Comparison of ENCODE assay signal across 10 mouse cellular contexts in genomic region chr10:87094249-87094648, GRCm38 (mm10). TPM values are rescaled to one million over a fixed set of nuclear protein-coding genes. Genes with fewer than 3 reads are reported as not detected.
DNase-seq lines count a peak whose midpoint lies in the region; ATAC-seq and TF ChIP-seq lines count a peak whose summit lies in the region.
"Had no signal": no experiment of that assay in that cellular context is flagged by ENCODE, and none has a peak within 500 bp of the region (broad histone marks: within the 10 kb centered on the region; RNA-seq: fewer than 3 reads in every experiment).

No protein-coding gene starts in this region.

- H3K4me3 ChIP-seq in heart, adult 2 months: no peak overlapping the region
- H3K4me3 ChIP-seq in heart, embryonic 10.5 days: no peak overlapping the region
- no peak overlapping the region for H3K4me3 ChIP-seq in neural tube, embryonic 12.5 days
- no peak overlapping the region for H3K4me3 ChIP-seq in embryonic facial prominence, embryonic 14.5 days (ENCODE audit: low read depth, low read length)
- no peak overlapping the region for H3K4me3 ChIP-seq in limb, embryonic 14.5 days (replicated peaks; ENCODE audit: low read length)
- H3K4me3 ChIP-seq: megakaryocyte, embryonic 14.5 days had no signal

- no peaks in the 10 kb centered on the region for H3K4me1 ChIP-seq in heart, adult 2 months (ENCODE audit: control insufficient read depth, insufficient read depth, low read length)
- no peaks in the 10 kb centered on the region for H3K4me1 ChIP-seq in heart, embryonic 10.5 days
- H3K4me1 ChIP-seq in neural tube, embryonic 12.5 days: peaks cover 5% of the 10 kb centered on the region; the same call in 1 of the 2 replicates
- H3K4me1 ChIP-seq in embryonic facial prominence, embryonic 14.5 days (ENCODE audit: control insufficient read depth, insufficient read depth, low read length): peaks cover 3% of the 10 kb centered on the region; the same call in 1 of the 2 replicates
- H3K4me1 ChIP-seq in limb, embryonic 14.5 days (ENCODE audit: control insufficient read depth, insufficient read depth, low read length): no peaks in the 10 kb centered on the region
- H3K4me1 ChIP-seq: megakaryocyte, embryonic 14.5 days had no signal

- H3K79me2 ChIP-seq in heart, adult 2 months (replicated peaks; ENCODE audit: control insufficient read depth, insufficient read depth, low read length): no peaks in the 10 kb centered on the region

- H3K27ac ChIP-seq in heart, adult 2 months: no peak overlapping the region
- H3K27ac ChIP-seq in heart, embryonic 10.5 days: no peak overlapping the region
- no peak overlapping the region for H3K27ac ChIP-seq in neural tube, embryonic 12.5 days
- H3K27ac ChIP-seq in embryonic facial prominence, embryonic 14.5 days (replicated peaks; ENCODE audit: low read depth, low read length): no peak overlapping the region
- H3K27ac ChIP-seq in limb, embryonic 14.5 days (replicated peaks; ENCODE audit: low read depth, low read length): no peak overlapping the region

- TF ChIP-seq EP300 in heart, adult 2 months (IDR thresholded peaks at IDR 0.05; ENCODE audit: insufficient read depth, low read depth, low read length): no peak

- intact Hi-C loops in heart, adult 2 months (cut with DNase I): loop anchor here (10.0 kb wide), 1 partner anchor 411 kb away; no protein-coding TSS in a partner anchor

- ATAC-seq in neural tube, embryonic 12.5 days (ENCODE audit: low FRiP score, low read depth): peak; percentile 50; the same call in 1 of the 2 replicates
- ATAC-seq in embryonic facial prominence, embryonic 14.5 days (ENCODE audit: low read depth): peak; percentile 72
- no peak for ATAC-seq in limb, embryonic 14.5 days (ENCODE audit: low FRiP score, low read depth)

- DNase-seq in heart, adult 2 months: peak in 1 of 2 experiments; percentile 4
- DNase-seq in heart, embryonic 10.5 days (ENCODE audit: low spot score): no peak
- DNase-seq in neural tube, embryonic 10.5 days (ENCODE audit: extremely low spot score, low spot score): no peak
- DNase-seq in embryonic facial prominence, embryonic 14.5 days (ENCODE audit: low spot score): peak; percentile 57
- DNase-seq in limb, embryonic 14.5 days (ENCODE audit: low spot score): peak; percentile 7
- peak; percentile 59 for DNase-seq in thymus, postnatal 0 days (ENCODE audit: low spot score)
- no peak for DNase-seq in gastrocnemius, adult 18-20 months (ENCODE audit: low spot score)

- no peak overlapping the region for H3K4me2 ChIP-seq in neural tube, embryonic 12.5 days (replicated peaks)
- H3K4me2 ChIP-seq in embryonic facial prominence, embryonic 14.5 days (ENCODE audit: low read depth, low read length): no peak overlapping the region
- H3K4me2 ChIP-seq in limb, embryonic 14.5 days (replicated peaks; ENCODE audit: low read depth, low read length, severe bottlenecking): no peak overlapping the region

- no peaks in the 10 kb centered on the region for H3K27me3 ChIP-seq in heart, adult 2 months (ENCODE audit: control insufficient read depth, insufficient read depth, low read length)
- no peaks in the 10 kb centered on the region for H3K27me3 ChIP-seq in heart, embryonic 10.5 days (ENCODE audit: insufficient read depth, poor library complexity, severe bottlenecking)
- no peaks in the 10 kb centered on the region for H3K27me3 ChIP-seq in neural tube, embryonic 12.5 days (replicated peaks)
- no peaks in the 10 kb centered on the region for H3K27me3 ChIP-seq in embryonic facial prominence, embryonic 14.5 days (replicated peaks; ENCODE audit: control insufficient read depth, insufficient read depth, low read length)
- no peaks in the 10 kb centered on the region for H3K27me3 ChIP-seq in limb, embryonic 14.5 days (ENCODE audit: control insufficient read depth, insufficient read depth, low read length)
- H3K27me3 ChIP-seq: megakaryocyte, embryonic 14.5 days had no signal

- no peaks in the 10 kb centered on the region for H3K36me3 ChIP-seq in heart, adult 2 months (ENCODE audit: control insufficient read depth, insufficient read depth, low read length)
- H3K36me3 ChIP-seq in heart, embryonic 10.5 days: no peaks in the 10 kb centered on the region
- no peaks in the 10 kb centered on the region for H3K36me3 ChIP-seq in neural tube, embryonic 12.5 days
- no peaks in the 10 kb centered on the region for H3K36me3 ChIP-seq in embryonic facial prominence, embryonic 14.5 days (ENCODE audit: control insufficient read depth, insufficient read depth, low read length)
- no peaks in the 10 kb centered on the region for H3K36me3 ChIP-seq in limb, embryonic 14.5 days (ENCODE audit: control insufficient read depth, insufficient read depth, low read length)

- no peak overlapping the region for H3K9ac ChIP-seq in heart, adult 2 months (ENCODE audit: low read depth, low read length)
- H3K9ac ChIP-seq in neural tube, embryonic 12.5 days: no peak overlapping the region
- H3K9ac ChIP-seq in embryonic facial prominence, embryonic 14.5 days (ENCODE audit: low read depth, low read length): no peak overlapping the region
- no peak overlapping the region for H3K9ac ChIP-seq in limb, embryonic 14.5 days (ENCODE audit: low read depth, low read length, severe bottlenecking)

- TF ChIP-seq POLR2A in heart, adult 2 months (IDR thresholded peaks at IDR 0.05; ENCODE audit: insufficient read depth, low read depth, low read length): no peak
- TF ChIP-seq POLR2A in limb, embryonic 14.5 days (IDR thresholded peaks at IDR 0.05; ENCODE audit: borderline replicate concordance, extremely low read depth, insufficient read depth, insufficient read length): no peak

- H3K9me3 ChIP-seq in heart, embryonic 10.5 days: no peaks in the 10 kb centered on the region
- no peaks in the 10 kb centered on the region for H3K9me3 ChIP-seq in neural tube, embryonic 12.5 days
- H3K9me3 ChIP-seq in embryonic facial prominence, embryonic 14.5 days (ENCODE audit: control insufficient read depth, low read length): no peaks in the 10 kb centered on the region
- H3K9me3 ChIP-seq in limb, embryonic 14.5 days (ENCODE audit: control insufficient read depth, low read length): no peaks in the 10 kb centered on the region

- peak; percentile 50 for TF ChIP-seq CTCF in heart, adult 2 months (IDR thresholded peaks at IDR 0.05)

RNA-seq across cellular contexts. Expression of gene 1700113H08Rik, which starts 36.4 kb away (rescaled TPM):
- total RNA-seq in heart, adult 2 months (2021): not detected
- polyA plus RNA-seq in heart, adult 2 months (2012; rRNA removed): 0.12 and 0.32 TPM in 2 replicates
- not detected in 2 replicates for polyA plus RNA-seq in heart, embryonic 10.5 days (2016; fragmentation: Nextera tagmentation; extraction: Ambion mirVana)
- polyA plus RNA-seq in neural tube, embryonic 12.5 days (2016; fragmentation: Nextera tagmentation; extraction: Ambion mirVana): 0.29 and 0.41 TPM in 2 replicates
- 0.14 TPM in 1 of 2 replicates, not detected in the other for polyA plus RNA-seq in embryonic facial prominence, embryonic 14.5 days (2014; fragmentation: Nextera tagmentation; extraction: Ambion mirVana)
- 0.09 TPM in 1 of 2 replicates, not detected in the other for polyA plus RNA-seq in limb, embryonic 14.5 days (2012; rRNA removed)
- not detected in 2 replicates for polyA plus RNA-seq in limb, embryonic 14.5 days (2014; fragmentation: Nextera tagmentation; extraction: Ambion mirVana)
- polyA plus RNA-seq in thymus, postnatal 0 days (2015; fragmentation: Nextera tagmentation; extraction: Ambion mirVana): not detected in 2 replicates
- 1 to 10 TPM; 1.1 to 1.5 TPM for total RNA-seq in gastrocnemius, adult 18-20 months (2021)
- polyA plus RNA-seq: heart, embryonic 14.5 days had no signal

Comparison
In these comparisons a context has a peak if more than half of its experiments do, and no peak if none do; other contexts are left out.
1. DNase-seq: peak in embryonic facial prominence, embryonic 14.5 days (single experiment), limb, embryonic 14.5 days (single experiment) and thymus, postnatal 0 days (single experiment); none in heart, embryonic 10.5 days (single experiment), neural tube, embryonic 10.5 days (single experiment) and gastrocnemius, adult 18-20 months (single experiment).